Mouse (Mus musculus) lung, postnatal 10 days (tissue): ENCODE measurements around the gene Eif3f.

ENCODE experiments used
- DNase-seq: peaks from one replicate; pipeline ENCODE4 v3.0.0; 2021

The Eif3f gene

DNA sequence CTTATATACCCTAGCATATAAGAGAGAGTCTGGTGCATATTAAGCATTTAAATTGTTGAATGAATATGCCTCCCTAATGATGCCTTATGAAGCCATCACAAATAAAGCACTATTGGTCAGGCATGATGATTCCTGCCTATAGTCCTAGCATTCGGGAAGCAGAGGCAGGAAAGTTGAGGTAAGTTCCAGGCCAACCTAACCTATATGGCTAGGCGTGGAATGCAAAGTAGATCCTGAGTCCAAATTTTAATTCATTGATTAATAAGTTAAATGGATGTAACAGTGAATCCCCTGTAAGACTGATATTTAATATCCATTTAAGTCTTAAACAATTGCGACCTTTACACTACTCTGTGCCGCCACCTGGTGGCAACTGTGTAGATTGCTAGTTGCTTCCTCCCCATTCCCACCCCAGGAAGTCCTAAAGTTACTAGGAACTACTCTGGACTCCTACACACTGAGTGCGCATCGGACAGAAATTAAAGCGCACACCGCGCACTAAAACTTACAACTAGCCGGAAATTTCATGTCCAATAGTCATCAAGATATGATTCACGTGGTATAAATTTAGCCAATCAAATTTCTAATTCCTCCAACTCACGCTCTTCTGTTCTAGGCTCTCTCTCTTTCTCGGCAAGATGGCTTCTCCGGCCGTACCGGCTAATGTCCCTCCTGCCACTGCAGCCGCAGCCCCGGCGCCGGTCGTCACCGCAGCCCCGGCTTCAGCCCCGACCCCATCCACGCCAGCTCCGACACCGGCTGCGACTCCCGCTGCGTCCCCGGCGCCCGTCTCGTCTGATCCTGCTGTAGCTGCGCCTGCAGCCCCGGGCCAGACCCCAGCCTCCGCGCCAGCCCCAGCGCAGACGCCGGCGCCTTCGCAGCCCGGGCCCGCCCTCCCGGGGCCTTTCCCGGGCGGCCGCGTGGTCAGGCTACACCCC is at the start of gene Eif3f:
Gene Eif3f, plus strand, starts transcription at position 624 of the 938 bp plus-strand sequence.
- DNase-seq = peak; percentile 96

DNA sequence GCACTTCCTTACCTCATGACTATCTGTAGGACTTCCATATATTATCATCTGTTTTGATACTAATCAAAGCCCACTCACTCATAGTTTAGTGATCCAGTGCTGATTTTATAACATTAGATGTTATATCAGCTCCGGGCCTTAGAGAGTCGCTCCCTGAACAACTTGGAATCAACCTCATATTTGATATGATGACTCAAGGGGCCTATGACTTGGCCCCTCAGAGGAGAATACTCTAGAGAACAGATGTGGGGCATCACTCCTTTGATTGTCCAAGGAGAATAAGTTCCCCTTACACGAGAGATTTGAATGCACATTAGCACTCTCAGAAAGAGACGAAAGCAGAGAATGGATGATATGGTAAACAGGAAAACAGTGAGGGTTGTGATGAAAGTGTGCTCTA is 49.3 kb upstream of the Eif3f start, which contains the start of gene Olfr518:
Gene Olfr518, minus strand, starts transcription at position 101 of the 400 bp plus-strand sequence.
- no peak for DNase-seq

DNA sequence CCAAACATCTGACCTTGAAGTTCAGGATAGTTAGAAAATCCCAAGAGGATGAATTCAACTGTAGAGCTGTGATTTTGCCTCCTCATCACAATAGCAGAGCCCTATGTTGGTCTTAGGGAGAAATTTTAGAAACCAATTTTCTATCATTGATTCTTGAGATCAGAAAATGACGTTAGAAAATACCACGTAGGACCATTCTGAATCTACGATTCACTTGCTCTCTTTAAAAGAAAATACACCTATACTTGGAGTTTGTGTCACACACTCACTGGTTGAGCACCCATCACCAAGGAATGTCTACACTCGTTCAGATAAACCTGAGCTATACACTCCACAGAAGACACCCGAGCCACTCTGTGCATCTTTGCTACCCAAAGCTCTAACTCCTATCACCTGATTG is 39.9 kb upstream of the Eif3f start, which contains the start of gene Olfr519:
Gene Olfr519, minus strand, starts transcription at position 101 of the 400 bp plus-strand sequence.
- no peak for DNase-seq

DNA sequence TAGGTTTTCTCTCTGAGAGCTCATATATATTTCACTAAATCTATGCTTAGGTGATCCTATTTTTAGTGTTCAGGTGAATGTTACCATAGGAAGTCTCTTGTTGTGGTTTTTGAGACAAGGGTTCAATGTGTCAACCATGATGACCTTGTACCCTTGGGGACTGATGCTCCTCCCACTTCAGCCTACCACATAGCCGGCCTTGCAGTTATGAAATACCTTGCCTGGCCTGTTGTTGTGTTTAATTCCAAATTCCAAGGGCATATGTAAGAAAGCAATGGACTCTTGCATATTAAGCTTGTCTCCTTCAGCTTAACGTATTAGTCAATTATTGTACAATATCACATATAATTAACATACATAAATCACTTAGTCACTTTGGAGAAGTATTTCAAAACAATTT is 30.2 kb upstream of the Eif3f start:
- no peak for DNase-seq

GRCm38 (mm10) chr7:108927043-108927442 is 7.2 kb upstream of the Eif3f start:
- no peak for DNase-seq

GRCm38 (mm10) chr7:108928280-108929188 is 5.7 kb upstream of the Eif3f start:
- DNase-seq = no peak

DNA sequence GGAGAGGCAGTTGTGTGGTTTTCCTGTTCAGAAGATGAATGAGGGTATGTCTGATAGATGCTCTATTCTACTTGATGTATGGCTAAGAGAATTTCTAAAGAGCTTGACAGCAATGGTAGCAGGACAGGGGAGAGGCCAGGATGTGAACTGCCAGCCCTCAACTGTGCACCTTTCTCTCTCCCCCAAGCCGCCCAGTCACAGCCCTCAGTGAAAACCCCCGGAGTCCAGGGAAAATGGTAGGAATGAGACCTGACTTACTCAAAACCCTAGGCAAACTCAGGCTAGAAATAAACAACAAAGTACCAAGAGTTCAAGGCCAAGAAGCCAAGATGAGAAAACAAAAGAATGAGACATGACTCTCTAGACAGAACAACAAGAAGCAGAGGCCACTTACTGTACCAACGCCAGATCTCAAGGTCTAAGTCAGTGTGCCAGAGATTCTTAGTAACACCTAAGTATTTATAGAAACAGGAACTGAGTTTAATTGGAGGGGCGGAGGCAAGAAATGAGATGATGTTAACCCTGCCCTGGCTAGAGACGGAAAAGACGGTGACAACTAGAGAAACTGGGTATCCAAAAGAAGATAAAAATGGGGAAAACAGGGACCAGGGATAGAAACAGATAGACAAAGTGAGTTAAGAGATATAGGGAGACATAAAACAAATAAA is 4.4 kb upstream of the Eif3f start, which contains the start of gene Nlrp10:
Gene Nlrp10, minus strand, starts transcription at position 453 of the 668 bp plus-strand sequence.
- peak; percentile 8 for DNase-seq

GRCm38 (mm10) chr7:108934836-108935235 is 619 bp downstream of the Eif3f start:
- DNase-seq = peak; percentile 5

DNA sequence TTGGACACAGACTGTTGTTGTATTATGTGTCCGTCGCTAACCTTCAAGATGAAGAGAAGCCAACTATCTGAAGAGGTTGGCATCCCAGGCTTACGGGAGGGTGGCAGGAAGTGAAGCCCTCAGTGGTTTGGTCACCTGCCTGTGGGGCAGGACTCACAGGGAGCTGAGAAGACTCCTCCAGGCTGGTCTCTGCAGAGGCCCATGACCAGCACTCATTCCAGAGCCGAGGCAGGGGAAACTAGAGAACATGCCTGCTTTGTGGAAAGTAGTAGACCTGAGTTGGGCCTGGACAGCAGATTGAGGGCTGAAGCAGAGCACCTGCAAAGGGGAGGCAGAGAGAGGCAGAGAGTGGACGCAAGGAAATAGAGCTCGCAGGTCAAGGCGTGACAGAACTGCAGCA is 1.2 kb downstream of the Eif3f start:
- no peak for DNase-seq

- DNase-seq = no peak
Measured at GRCm38 (mm10) chr7:108936591-108936990, 2.4 kb downstream of the Eif3f start.

DNA sequence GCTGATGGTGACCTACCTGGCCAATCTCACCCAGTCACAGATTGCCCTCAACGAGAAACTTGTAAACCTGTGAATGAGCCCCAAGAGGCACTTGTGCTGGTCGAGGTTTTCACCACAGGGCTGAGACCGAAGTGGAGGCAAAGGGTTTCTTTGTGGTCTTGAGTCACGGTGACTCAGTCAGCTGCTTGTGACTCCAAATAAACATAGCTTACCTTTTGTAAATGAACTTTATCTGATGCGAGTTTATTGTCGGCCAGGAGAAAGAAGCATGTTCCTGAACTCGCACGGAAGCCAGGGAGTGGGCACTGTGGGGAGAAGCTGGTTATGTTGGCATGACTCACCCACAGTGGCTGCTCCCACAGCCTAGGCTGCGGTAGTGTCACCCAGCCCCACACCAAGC is 7.2 kb downstream of the Eif3f start:
- DNase-seq = no peak

GRCm38 (mm10) chr7:108944002-108944401 is 9.8 kb downstream of the Eif3f start:
- DNase-seq = peak; percentile 45

DNA sequence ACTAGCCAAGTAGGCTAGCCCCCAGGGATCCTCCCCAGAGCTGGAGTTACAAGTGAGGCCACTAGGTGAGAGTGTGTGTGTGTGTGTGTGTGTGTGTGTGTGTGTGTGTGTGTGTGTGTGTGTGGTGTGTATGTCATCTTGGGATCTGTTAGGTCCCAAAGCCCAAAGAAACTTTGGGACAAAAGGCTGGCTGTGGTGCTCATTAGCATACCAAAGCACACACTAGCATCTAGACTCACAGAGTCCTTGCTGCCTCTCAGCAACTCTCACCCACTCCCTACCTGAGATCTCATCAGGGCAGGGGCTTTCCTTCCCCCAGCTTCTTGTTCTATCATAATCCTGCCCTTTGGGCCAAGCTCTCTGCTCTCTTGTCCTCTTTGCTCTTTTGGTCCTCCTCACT is 14.4 kb downstream of the Eif3f start:
- DNase-seq = no peak

- DNase-seq = no peak
Measured at GRCm38 (mm10) chr7:108949301-108949700, 15.1 kb downstream of the Eif3f start.

DNA sequence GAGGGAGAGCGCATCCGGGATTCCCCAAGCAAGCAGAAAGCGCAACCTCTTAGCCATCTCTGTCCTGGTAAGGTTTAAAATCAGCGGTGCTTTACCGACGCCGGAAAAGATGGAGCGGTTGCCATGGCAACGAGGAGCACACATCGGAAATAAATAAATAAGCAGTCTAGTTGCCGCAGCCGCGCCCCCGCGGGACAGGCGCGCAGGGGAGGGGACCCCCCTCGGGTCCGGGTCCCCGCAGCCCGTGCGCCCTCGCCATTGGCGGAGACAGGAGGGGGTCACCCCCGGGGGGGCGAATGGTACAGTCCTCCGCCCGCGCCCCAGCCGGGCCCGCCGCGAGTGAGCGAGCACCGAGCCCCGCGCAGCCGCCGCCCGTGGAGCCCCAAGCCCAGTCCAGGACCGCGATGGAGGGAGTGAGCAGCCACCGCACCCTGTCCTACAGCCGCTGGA is 16.1 kb downstream of the Eif3f start, which contains the start of gene Tub:
Gene Tub, plus strand, starts transcription at position 27 of the 450 bp plus-strand sequence.
- peak; percentile 61 for DNase-seq

DNA sequence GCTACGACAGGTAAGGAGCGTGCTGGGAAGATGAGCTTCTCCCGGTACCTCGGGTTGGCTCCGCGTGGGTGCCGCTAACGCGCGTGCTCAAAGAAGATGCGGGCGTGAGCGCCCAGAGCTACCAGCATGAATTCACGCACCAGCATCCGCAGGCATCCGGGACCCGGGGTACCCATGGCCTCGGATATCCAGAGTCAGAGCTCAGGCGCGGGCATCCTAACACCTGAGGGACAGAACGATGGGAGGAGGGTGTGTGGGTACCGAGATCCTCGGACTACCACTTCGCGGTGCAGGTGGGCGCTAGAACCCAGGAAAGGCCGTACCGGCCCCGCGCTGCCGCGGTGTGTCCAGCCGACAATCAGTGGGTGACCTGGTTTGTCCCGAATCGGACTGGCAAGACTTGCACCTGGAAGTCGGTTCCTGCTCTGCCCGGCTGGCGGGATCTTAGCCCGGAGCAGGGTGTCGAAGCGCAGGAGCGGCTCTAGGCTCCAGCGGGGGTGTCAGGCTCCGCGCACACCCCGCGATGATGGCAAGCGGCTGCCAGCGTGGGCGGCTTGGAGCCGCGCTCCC is 16.6 kb downstream of the Eif3f start:
- no peak for DNase-seq

- no peak for DNase-seq
Measured at GRCm38 (mm10) chr7:108952801-108953200, 18.6 kb downstream of the Eif3f start.

- DNase-seq = peak; percentile 18
Measured at GRCm38 (mm10) chr7:108954185-108954584, 20.0 kb downstream of the Eif3f start.

GRCm38 (mm10) chr7:108957734-108958133 is 23.5 kb downstream of the Eif3f start:
- DNase-seq = no peak

GRCm38 (mm10) chr7:108965968-108966367 is 31.8 kb downstream of the Eif3f start:
- no peak for DNase-seq

DNA sequence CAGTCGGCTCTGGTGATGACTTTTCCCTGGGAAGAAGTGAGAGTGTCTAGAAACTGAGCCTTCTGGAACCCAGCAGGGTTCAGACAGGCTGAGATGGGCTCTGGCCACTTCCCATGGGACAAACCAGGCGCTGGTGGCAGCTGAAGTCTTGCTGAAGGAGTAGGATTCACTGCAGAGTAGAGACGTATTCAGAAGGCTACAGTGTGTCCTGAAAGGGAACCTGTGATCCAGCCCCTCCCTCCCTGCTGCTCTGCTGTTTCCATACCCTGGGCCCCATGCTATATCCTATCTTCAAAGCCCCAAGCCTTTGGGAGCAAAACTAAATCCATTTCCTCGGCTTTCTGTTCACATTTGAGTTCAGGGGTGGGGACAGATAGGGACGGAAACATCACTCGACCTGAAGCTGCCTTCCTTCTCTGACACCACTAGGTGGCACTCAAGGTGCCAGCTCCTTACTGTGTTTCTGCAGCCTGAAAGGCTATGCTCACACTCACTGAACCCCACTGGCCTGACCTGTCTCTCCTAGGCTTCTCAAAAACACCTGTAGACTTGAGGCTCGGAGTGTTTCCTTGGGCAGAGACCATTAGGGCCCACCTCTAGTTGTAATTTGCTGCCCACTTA is 32.6 kb downstream of the Eif3f start:
- peak; percentile 66 for DNase-seq

DNA sequence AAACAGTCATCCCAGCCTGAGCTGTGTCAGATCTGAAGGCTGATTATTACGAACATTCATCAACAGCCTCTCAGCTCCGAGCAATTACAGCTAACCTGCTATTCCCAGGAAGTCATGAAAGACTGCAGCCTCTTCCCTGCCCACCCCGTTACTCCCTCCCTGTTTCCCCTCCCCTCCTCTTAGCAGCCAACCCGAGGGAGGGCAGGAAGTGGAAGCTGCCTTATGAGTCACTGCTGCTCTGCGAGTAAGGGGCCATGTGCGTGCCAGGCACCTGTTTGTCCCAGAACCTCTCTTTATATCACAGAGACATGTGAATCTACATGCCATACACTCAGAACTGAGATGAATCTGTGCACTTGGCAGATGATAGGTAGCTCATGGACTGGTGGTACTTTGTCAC is 34.0 kb downstream of the Eif3f start:
- no peak for DNase-seq
